Mouse (Mus musculus): Measurements from ENCODE around the gene Ttc7b.

- no peak for TF ChIP-seq CTCF (IDR thresholded peaks at IDR 0.05; ENCODE audit: low read depth)
- no peak for TF ChIP-seq EP300 (IDR thresholded peaks at IDR 0.05; ENCODE audit: low read depth)
These were observed 7.5 kb downstream of the Ttc7b start for GRCm38 (mm10) chr12:100513131-100513530.

Data from liver, embryonic 14.5 days (tissue).